Comparison of ENCODE assay signal across 17 mouse cellular contexts in genomic region chr12:82670201-82670737, GRCm38 (mm10).
A peak's percentile ranks its signal among the peaks of the same experiment; 100 is the strongest.
DNase-seq lines count a peak whose midpoint lies in the region; ATAC-seq and TF ChIP-seq lines count a peak whose summit lies in the region.
"Had no signal": no experiment of that assay in that cellular context is flagged by ENCODE, and none has a peak within 500 bp of the region (broad histone marks: within the 10 kb centered on the region; RNA-seq: fewer than 3 reads in every experiment).

No protein-coding gene starts in this region.

- H3K27ac ChIP-seq in forebrain, postnatal 0 days (ENCODE audit: low read depth, low read length), result peak overlapping the region; percentile 24; the same call in 1 of the 2 replicates
- no peak overlapping the region for H3K27ac ChIP-seq in forebrain, embryonic 13.5 days
- H3K27ac ChIP-seq: limb, embryonic 12.5 days; liver, embryonic 15.5 days; neural tube, embryonic 12.5 days had no signal

- H3K9me3 ChIP-seq in forebrain, postnatal 0 days (ENCODE audit: low read length), result no peaks in the 10 kb centered on the region
- no peaks in the 10 kb centered on the region for H3K9me3 ChIP-seq in forebrain, embryonic 13.5 days (replicated peaks)
- H3K9me3 ChIP-seq: limb, embryonic 12.5 days; liver, embryonic 15.5 days; neural tube, embryonic 12.5 days had no signal

- H3K4me3 ChIP-seq in forebrain, postnatal 0 days (ENCODE audit: low read depth, low read length), result no peak overlapping the region
- no peak overlapping the region for H3K4me3 ChIP-seq in forebrain, embryonic 13.5 days
- H3K4me3 ChIP-seq: limb, embryonic 12.5 days; liver, embryonic 15.5 days; neural tube, embryonic 12.5 days had no signal

- DNase-seq in forebrain, postnatal 0 days, result peak; percentile 67
- peak; percentile 12 for DNase-seq in kidney, postnatal 14 days
- DNase-seq in kidney, postnatal 25 days, result no peak
- DNase-seq in lung, postnatal 10 days, result peak; percentile 21
- no peak for DNase-seq in lung, postnatal 25 days (ENCODE audit: low spot score)
- DNase-seq in large intestine, adult 2 months (ENCODE audit: low read depth, low spot score), result peak; percentile 32
- DNase-seq: adrenal gland, adult 8-10 months; cerebellum, adult 8-10 months; gastrocnemius, postnatal 25 days; kidney, adult 18-20 months; right cerebral cortex, postnatal 25 days had no signal

- ATAC-seq in forebrain, postnatal 0 days, result no peak
- ATAC-seq in forebrain, embryonic 13.5 days, result no peak
- ATAC-seq: hindbrain, embryonic 16.5 days; midbrain, embryonic 16.5 days had no signal

- no peaks in the 10 kb centered on the region for H3K27me3 ChIP-seq in forebrain, postnatal 0 days (ENCODE audit: insufficient read depth, low read length)
- no peaks in the 10 kb centered on the region for H3K27me3 ChIP-seq in forebrain, embryonic 13.5 days
- H3K27me3 ChIP-seq: limb, embryonic 12.5 days; liver, embryonic 15.5 days; neural tube, embryonic 12.5 days had no signal

- 0 out of 2 replicates have a peak, but pooled peaks cover 12% of the 10 kb centered on the region for H3K4me1 ChIP-seq in forebrain, postnatal 0 days (ENCODE audit: insufficient read depth)
- no peaks in the 10 kb centered on the region for H3K4me1 ChIP-seq in forebrain, embryonic 13.5 days
- H3K4me1 ChIP-seq: liver, embryonic 15.5 days; neural tube, embryonic 12.5 days had no signal

- H3K9ac ChIP-seq in forebrain, postnatal 0 days, result no peak overlapping the region
- H3K9ac ChIP-seq in forebrain, embryonic 13.5 days, result no peak overlapping the region
- H3K9ac ChIP-seq: limb, embryonic 12.5 days; liver, embryonic 15.5 days; neural tube, embryonic 12.5 days had no signal

- H3K36me3 ChIP-seq in forebrain, postnatal 0 days (ENCODE audit: insufficient read depth), result no peaks in the 10 kb centered on the region
- no peaks in the 10 kb centered on the region for H3K36me3 ChIP-seq in forebrain, embryonic 13.5 days (ENCODE audit: poor library complexity, severe bottlenecking)
- H3K36me3 ChIP-seq: limb, embryonic 12.5 days; liver, embryonic 15.5 days; neural tube, embryonic 12.5 days had no signal

- no peak for TF ChIP-seq CTCF in forebrain, postnatal 0 days (IDR thresholded peaks at IDR 0.05; ENCODE audit: low read depth)

- WGBS in forebrain, postnatal 0 days, result 40% methylated on average over 4 of the region's 4 CpGs
- WGBS in forebrain, embryonic 13.5 days, result 64% methylated on average over 4 of the region's 4 CpGs
- WGBS in large intestine, adult 2 months, result 27% methylated on average over 4 of the region's 4 CpGs

- no peak overlapping the region for H3K4me2 ChIP-seq in forebrain, postnatal 0 days (ENCODE audit: low read depth)
- H3K4me2 ChIP-seq in forebrain, embryonic 13.5 days, result no peak overlapping the region
- H3K4me2 ChIP-seq: limb, embryonic 12.5 days; liver, embryonic 15.5 days; neural tube, embryonic 12.5 days had no signal

Comparison
In these comparisons a context has a peak if more than half of its experiments do, and no peak if none do; other contexts are left out.
1. DNase-seq: peak in forebrain, postnatal 0 days (single experiment), kidney, postnatal 14 days (single experiment), lung, postnatal 10 days (single experiment) and large intestine, adult 2 months (single experiment); none in kidney, postnatal 25 days (0 of 2) and lung, postnatal 25 days (single experiment).